Mouse (Mus musculus): ENCODE data around the gene Kat2b.
"Not testable (repeated sequence)": the region's sequence is repeated elsewhere in the genome, so short reads cannot be mapped to it uniquely, and the experiment has no call there.

The Kat2b gene

DNA sequence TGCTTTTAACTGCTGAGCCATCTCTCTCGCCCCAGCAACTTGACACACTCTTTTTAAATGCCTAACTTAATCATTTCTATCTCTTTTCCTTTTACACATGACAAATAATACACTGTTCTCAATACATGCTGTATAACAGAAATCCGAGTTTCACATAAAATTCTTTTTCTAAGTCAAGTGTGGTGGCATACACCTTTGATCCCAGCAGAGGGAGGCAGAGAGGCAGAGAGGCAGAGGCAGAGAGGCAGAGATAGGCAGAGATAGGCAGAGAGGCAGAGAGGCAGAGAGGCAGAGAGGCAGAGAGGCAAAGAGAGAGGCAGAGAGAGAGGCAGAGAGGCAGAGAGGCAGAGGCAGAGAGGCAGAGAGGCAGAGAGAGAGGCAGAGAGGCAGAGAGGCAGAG, 90.7 kb downstream of the Kat2b start:
- not testable (repeated sequence) for DNase-seq (ENCODE audit: low read depth in 1 of 2, low spot score in 2 of 2)

DNA sequence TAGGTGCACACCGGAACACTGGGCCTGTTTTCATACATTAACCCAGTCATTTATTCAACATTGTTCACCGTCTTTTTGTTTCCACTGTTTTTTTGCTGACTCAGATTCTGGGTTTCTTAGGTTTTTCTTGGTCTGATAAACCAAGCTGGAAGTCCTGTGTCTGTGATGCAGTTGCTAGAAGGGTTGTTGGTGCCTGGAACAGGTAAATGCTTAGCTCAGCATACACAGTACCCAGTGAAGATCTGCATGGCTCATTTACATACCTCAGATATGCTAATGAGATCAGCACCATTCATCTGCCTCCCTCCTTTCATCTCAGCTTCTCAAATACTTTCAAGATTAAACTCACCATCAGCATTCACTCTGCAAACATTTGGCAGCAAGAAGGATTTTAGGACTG, 92.0 kb downstream of the Kat2b start:
- no peak for DNase-seq (ENCODE audit: low read depth in 1 of 2, low spot score in 2 of 2)

DNA sequence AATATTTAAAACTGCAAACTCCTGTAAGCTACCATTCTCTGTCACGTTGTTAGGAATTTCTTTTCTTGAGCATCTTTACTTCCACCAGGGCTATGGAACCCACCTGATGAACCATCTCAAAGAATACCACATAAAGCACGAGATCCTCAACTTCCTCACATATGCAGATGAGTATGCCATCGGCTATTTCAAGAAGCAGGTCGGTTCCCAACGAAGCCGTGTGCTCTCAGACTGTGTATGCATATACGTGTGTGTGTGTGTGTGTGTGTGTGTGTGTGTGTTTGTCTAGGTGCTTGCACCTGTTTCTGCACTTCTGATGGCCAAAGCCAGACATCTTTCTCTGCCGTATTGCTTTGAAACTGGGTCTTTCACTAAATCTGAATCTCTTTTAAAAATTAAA, 92.6 kb downstream of the Kat2b start:
- no peak for DNase-seq (ENCODE audit: low read depth in 1 of 2, low spot score in 2 of 2)

DNA sequence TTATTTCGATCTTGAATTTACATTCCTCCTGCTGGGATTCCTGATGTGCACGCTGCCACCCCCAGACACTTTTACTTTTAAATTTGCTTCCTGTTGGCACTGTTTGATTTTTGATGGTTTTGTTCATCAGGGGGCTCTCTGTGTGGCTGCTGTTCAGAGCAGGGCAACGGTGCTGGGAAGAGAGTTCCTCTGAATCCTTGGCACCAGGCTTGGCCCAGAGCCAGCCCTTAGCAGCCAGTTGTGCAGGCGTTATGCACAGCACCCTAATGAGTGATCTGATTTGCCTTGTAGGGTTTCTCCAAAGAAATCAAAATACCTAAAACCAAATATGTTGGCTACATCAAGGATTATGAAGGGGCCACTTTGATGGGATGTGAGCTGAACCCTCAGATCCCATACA, 93.1 kb downstream of the Kat2b start:
- no peak for DNase-seq (ENCODE audit: low read depth in 1 of 2, low spot score in 2 of 2)

- DNase-seq (ENCODE audit: low read depth in 1 of 2, low spot score in 2 of 2), result no peak
Observed at GRCm38 (mm10) chr17:53661056-53661840, 94.6 kb downstream of the Kat2b start.

DNA sequence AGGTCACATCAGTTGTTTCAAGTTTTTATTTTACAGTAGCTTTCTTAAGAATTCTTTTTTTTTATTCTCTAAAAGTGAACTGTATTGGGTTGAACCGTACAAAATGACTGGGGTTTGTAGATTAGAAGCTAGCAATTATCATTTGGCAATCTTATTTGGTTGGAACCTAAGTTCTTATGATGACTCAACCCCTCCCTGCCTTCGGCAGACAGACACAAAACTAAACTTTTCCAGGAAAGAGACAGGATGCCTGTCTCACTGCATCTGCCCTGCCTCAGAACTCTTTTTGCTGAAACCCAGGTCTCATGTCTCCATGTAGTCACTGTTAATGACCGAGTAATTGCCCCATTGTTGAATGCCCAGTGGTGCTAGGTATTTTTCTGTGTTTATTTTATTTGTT, 97.6 kb downstream of the Kat2b start:
- DNase-seq (ENCODE audit: low read depth in 1 of 2, low spot score in 2 of 2), result no peak

DNA sequence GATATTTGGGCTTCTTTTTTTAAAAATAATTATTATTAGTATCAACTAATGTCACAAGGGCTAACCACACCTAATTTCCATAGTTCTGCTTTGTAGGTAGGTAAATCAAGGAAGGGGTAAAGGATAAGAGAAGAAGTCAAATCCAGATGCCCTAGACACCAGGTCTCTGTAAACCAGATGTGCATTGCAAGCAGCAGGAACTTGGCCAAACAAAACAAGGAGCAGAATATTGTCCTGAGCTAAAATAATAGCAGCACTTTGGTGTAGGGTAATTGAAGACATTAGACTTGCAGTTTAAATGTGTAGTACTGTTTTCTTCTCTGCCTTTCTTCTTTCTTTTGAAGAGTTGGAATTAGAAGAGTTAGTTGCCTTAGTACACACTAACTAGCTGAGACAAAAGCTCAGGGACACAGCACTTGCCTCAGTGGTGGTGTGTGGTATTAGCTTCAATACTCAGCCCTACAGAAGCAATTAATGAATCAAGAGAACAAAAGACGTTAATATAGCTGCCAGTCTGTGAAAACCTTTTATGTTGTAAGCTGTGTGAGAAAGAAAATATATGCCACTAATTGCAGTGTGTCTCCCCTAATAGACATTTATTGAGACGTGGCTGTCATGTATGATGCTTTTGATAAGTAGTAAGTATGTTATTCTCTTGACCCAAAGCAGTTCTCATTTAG, 98.2 kb downstream of the Kat2b start:
- no peak for DNase-seq (ENCODE audit: low read depth in 1 of 2, low spot score in 2 of 2)

- DNase-seq (ENCODE audit: low read depth in 1 of 2, low spot score in 2 of 2), result no peak
Observed at GRCm38 (mm10) chr17:53670453-53670852, 103.8 kb downstream of the Kat2b start.

DNA sequence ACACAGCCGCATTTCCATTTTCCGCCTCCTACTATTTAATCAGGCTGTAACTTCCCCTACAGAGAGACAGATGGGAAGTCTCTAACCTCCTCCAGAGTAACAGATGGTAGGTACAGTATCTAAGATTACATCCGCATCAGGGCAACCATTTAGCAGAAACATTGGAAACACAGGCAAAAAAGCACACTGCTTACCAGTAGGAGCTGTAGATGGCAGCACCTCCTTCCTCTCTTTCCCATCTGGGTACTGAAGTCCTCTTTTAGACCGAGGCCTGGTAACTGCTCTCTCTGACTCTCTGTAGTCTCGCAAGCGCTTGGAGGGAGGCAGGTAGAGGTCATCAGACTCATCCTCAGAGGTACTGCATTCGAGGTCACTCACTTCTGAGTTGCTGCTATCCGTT, 112.1 kb downstream of the Kat2b start:
- no peak for DNase-seq (ENCODE audit: low read depth in 1 of 2, low spot score in 2 of 2)

DNA sequence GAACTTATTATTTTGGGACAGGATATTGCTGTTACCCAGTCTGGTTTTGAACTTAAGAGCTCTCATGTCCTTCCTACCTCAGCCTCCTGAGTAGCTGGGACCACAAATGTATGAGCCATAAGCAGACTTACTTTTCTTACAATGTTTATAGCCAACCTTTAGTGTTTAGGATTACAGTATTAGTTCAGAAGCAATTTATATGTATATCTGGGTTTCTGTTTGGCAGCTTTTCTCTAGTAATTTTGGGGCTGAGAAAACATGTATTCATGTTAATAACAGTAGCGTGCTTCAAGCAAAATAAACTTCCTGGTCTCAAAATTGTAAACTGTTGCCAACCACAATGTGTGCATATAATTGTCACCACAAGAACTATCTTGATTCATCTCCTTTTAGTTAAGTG, 121.7 kb downstream of the Kat2b start:
- no peak for DNase-seq (ENCODE audit: low read depth in 1 of 2, low spot score in 2 of 2)

- DNase-seq (ENCODE audit: low read depth in 1 of 2, low spot score in 2 of 2), result peak; percentile 92 to 97
Observed at GRCm38 (mm10) chr17:53688877-53689802, 122.5 kb downstream of the Kat2b start, which contains the start of gene Sgo1. Sgo1 (minus strand) TSS chr17:53689333.

DNA sequence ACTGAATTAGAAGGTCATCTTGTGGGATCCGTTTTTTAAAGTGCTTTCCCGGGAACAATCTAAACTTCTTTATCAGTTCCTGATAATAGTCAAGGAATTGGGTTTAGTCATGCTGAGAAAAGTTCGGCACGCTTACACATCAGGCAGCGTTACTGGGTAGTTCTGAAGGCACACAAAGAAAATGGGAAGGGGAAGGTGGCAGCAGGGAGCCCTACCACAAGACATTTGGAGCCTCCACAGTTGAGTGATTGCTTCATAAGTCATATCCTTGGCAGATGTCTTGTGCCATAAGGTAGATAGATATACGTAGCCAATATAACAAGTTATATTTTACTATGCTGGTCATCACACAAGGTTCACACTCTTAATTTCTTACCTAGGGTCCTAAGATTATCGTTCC, 123.3 kb downstream of the Kat2b start:
- no peak for DNase-seq (ENCODE audit: low read depth in 1 of 2, low spot score in 2 of 2)

- DNase-seq (ENCODE audit: low read depth in 1 of 2, low spot score in 2 of 2), result no peak
Observed at GRCm38 (mm10) chr17:53694039-53694438, 127.4 kb downstream of the Kat2b start.

- not testable (repeated sequence) for DNase-seq (ENCODE audit: low read depth in 1 of 2, low spot score in 2 of 2)
Observed at GRCm38 (mm10) chr17:53697521-53697920, 130.9 kb downstream of the Kat2b start.

DNA sequence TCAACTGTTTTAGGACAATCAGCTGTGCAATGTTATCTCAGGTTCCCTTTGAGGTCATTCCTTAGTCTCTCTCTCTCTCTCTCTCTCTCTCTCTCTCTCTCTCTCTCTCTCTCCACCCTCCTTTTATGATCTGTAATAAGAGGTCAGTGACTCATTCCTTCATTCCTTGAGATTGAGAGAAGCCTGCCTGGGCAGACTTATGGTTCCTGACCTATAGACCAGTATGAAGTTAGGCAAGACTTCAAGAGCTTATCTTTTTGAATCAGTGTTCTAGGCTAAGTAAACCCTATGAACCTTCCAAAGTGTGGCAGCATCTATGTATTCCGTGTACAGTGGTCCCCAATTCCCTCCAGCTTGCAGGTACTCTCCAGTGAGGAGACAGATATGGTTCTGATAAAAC, 147.8 kb downstream of the Kat2b start:
- DNase-seq (ENCODE audit: low read depth in 1 of 2, low spot score in 2 of 2), result no peak

DNA sequence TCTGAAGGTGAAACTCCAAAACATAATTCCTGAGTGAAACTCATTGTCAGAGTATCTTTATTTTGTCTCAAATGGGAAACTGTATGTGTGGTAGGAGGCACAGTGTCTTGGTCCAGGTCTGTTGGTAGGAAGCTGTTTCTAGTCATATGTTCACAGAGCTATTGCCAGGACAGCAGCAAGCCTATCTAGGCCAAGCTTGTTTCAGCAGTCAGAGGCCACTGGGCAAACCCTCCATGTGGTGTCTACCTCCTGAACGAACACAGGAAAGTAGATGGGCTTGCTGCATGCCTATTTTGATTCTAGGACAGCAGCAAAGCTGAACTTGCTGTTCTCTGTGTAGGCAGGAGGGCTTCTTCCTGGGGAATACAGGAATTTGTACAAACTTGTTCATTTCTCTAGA, 148.5 kb downstream of the Kat2b start:
- DNase-seq (ENCODE audit: low read depth in 1 of 2, low spot score in 2 of 2), result not testable (repeated sequence)

DNA sequence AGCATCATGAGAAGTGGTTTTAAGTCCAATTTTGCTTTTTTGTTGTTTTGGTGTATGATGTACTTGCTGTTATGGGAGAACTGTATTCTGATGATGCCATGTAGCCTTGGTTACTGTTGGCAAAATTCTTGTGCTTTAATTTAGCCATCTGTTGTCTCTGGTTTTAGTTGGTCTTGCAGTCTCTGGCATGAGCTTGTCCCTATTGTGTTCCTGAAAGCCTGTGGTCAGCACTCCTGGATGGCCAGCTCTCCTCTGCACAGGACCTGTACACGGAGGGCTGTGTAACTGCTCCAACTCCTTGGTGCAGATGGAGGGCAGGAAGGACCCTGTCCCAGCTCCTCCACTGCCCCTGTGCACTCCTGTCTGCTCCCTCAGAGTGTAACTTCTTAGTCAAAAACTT, 151.8 kb downstream of the Kat2b start:
- DNase-seq (ENCODE audit: low read depth in 1 of 2, low spot score in 2 of 2), result no peak

GRCm38 (mm10) chr17:53718916-53719315, 152.3 kb downstream of the Kat2b start:
- not testable (repeated sequence) for DNase-seq (ENCODE audit: low read depth in 1 of 2, low spot score in 2 of 2)

Data from monocyte, adult 2 months (primary cell).